Mouse (Mus musculus) erythroblast, embryonic 14.5 days (primary cell): ENCODE results near the gene Fgfr2.
"Not testable (repeated sequence)": the region's sequence is repeated elsewhere in the genome, so short reads cannot be mapped to it uniquely, and the experiment has no call there.

Experiments used
- GATA1 ChIP-seq: IDR thresholded peaks from 2 replicates; pipeline ENCODE4 v1.6.1; 2012; ENCODE audit warnings: low read length, inconsistent platforms, mixed read lengths
- TAL1 ChIP-seq: IDR thresholded peaks from 3 replicates; pipeline ENCODE4 v1.6.1; 2012; ENCODE audit warnings: low read length, inconsistent platforms, mixed read lengths

GRCm38 (mm10) chr7:133095610-133096009 is 27.5 kb downstream of the Fgfr2 start:
- TF ChIP-seq TAL1, GATA1: not testable (repeated sequence)
